23 mouse cellular contexts compared by ENCODE assay signal in genomic region chr15:82637130-82638075, GRCm38 (mm10). TPM values are rescaled to one million over a fixed set of nuclear protein-coding genes. Genes with fewer than 3 reads are reported as not detected.
DNase-seq lines count a peak whose midpoint lies in the region; ATAC-seq and TF ChIP-seq lines count a peak whose summit lies in the region.
"Had no signal": no experiment of that assay in that cellular context is flagged by ENCODE, and none has a peak within 500 bp of the region (broad histone marks: within the 10 kb centered on the region; RNA-seq: fewer than 3 reads in every experiment).

No protein-coding gene starts in this region.

- intact Hi-C loops in left cerebral cortex, postnatal 4 days (cut with DNase I): no loop called here
- intact Hi-C loops in left cerebral cortex, adult 2 months (cut with DNase I): no loop called here

- no peaks in the 10 kb centered on the region for H3K9me3 ChIP-seq in embryonic facial prominence, embryonic 10.5 days
- H3K9me3 ChIP-seq in liver, embryonic 14.5 days (ENCODE audit: control insufficient read depth, low read length): no peaks in the 10 kb centered on the region
- H3K9me3 ChIP-seq: forebrain, embryonic 10.5 days; hindbrain, embryonic 12.5 days; lung, embryonic 15.5 days; neural tube, embryonic 12.5 days had no signal

- no peaks in the 10 kb centered on the region for H3K27me3 ChIP-seq in embryonic facial prominence, embryonic 10.5 days (replicated peaks; ENCODE audit: low read depth, poor library complexity, severe bottlenecking)
- no peaks in the 10 kb centered on the region for H3K27me3 ChIP-seq in liver, embryonic 14.5 days (ENCODE audit: control insufficient read depth, insufficient read depth, low read length)
- H3K27me3 ChIP-seq: hindbrain, embryonic 12.5 days; lung, embryonic 15.5 days; neural tube, embryonic 12.5 days had no signal

- H3K9ac ChIP-seq in liver, embryonic 14.5 days (replicated peaks): no peak overlapping the region
- H3K9ac ChIP-seq: hindbrain, embryonic 12.5 days; lung, embryonic 15.5 days; neural tube, embryonic 12.5 days had no signal

- TF ChIP-seq CTCF in left cerebral cortex, adult 2 months (IDR thresholded peaks at IDR 0.05): no peak
- no peak for TF ChIP-seq CTCF in liver, embryonic 14.5 days (IDR thresholded peaks at IDR 0.05; ENCODE audit: low read depth)

- 87% methylated on average over 14 of the region's 14 CpGs for WGBS in embryonic facial prominence, embryonic 10.5 days
- 56% methylated on average over 14 of the region's 14 CpGs for WGBS in liver, embryonic 14.5 days (ENCODE audit: insufficient replicate concordance)

- H3K4me1 ChIP-seq in embryonic facial prominence, embryonic 10.5 days: no peaks in the 10 kb centered on the region
- peaks cover 3% of the 10 kb centered on the region in 2 experiments; a peak in 1 of 4 replicates for H3K4me1 ChIP-seq in liver, embryonic 14.5 days (replicated peaks; ENCODE audit: control insufficient read depth in 2 of 2, insufficient read depth in 2 of 2, low read length in 1 of 2)
- H3K4me1 ChIP-seq: lung, embryonic 15.5 days; neural tube, embryonic 12.5 days had no signal

- peak; percentile 25; the same call in 1 of the 2 replicates for TF ChIP-seq EP300 in liver, embryonic 14.5 days (IDR thresholded peaks at IDR 0.05; ENCODE audit: low read depth)

- H3K4me2 ChIP-seq in liver, embryonic 14.5 days (ENCODE audit: low read depth): no peak overlapping the region
- H3K4me2 ChIP-seq: hindbrain, embryonic 12.5 days; lung, embryonic 15.5 days; neural tube, embryonic 12.5 days had no signal

- peak; percentile 61; the same call in 1 of the 2 replicates for ATAC-seq in liver, embryonic 14.5 days (ENCODE audit: insufficient read depth)
- no peak for ATAC-seq in erythroid progenitor cell, adult 5-6 weeks (replicated peaks; ENCODE audit: low FRiP score, poor library complexity, severe bottlenecking)
- ATAC-seq: inflammation-experienced regulatory T-cells, adult 6 months had no signal

- no peak overlapping the region for H3K27ac ChIP-seq in left cerebral cortex, adult 2 months
- no peak overlapping the region for H3K27ac ChIP-seq in embryonic facial prominence, embryonic 10.5 days (replicated peaks)
- H3K27ac ChIP-seq in liver, embryonic 14.5 days: no peak overlapping the region
- H3K27ac ChIP-seq: forebrain, embryonic 10.5 days; gastrocnemius, adult 2 months; heart, adult 2 months; hindbrain, embryonic 12.5 days; lung, embryonic 15.5 days; neural tube, embryonic 12.5 days had no signal

- peak; percentile 23 for DNase-seq in left cerebral cortex, postnatal 4 days
- no peak for DNase-seq in left cerebral cortex, adult 2 months (ENCODE audit: extremely low spot score in 1 of 2, low spot score in 2 of 2)
- DNase-seq in MEL-GATA-1-ER (ENCODE audit: extremely low read depth, low read depth): peak; percentile 85
- DNase-seq in embryonic facial prominence, embryonic 10.5 days (ENCODE audit: low spot score): peak; percentile 6
- peak in 1 of 3 experiments; percentile 14 for DNase-seq in liver, embryonic 14.5 days (ENCODE audit: low read depth in 3 of 3, low spot score in 3 of 3)
- no peak for DNase-seq in layer of hippocampus, postnatal 14 days (ENCODE audit: low spot score in 2 of 2)
- DNase-seq: cerebellum, adult 11-12 months; gastrocnemius, adult 2 months; heart, adult 2 months; heart, postnatal 10 days; kidney, postnatal 14 days; right cerebral cortex, postnatal 25 days; thymus, postnatal 14 days had no signal

- H3K36me3 ChIP-seq in embryonic facial prominence, embryonic 10.5 days (replicated peaks): no peaks in the 10 kb centered on the region
- H3K36me3 ChIP-seq in liver, embryonic 14.5 days (replicated peaks; ENCODE audit: control insufficient read depth, insufficient read depth, low read depth): no peaks in the 10 kb centered on the region
- H3K36me3 ChIP-seq: forebrain, embryonic 10.5 days; hindbrain, embryonic 12.5 days; lung, embryonic 15.5 days; neural tube, embryonic 12.5 days had no signal

- no peak overlapping the region for H3K4me3 ChIP-seq in left cerebral cortex, adult 2 months
- H3K4me3 ChIP-seq in embryonic facial prominence, embryonic 10.5 days: no peak overlapping the region
- no peak overlapping the region for H3K4me3 ChIP-seq in liver, embryonic 14.5 days (ENCODE audit: insufficient read depth in 1 of 2, low read depth in 2 of 2, low read length in 2 of 2)
- H3K4me3 ChIP-seq: forebrain, embryonic 10.5 days; gastrocnemius, adult 2 months; heart, adult 2 months; hindbrain, embryonic 12.5 days; lung, embryonic 15.5 days; neural tube, embryonic 12.5 days had no signal

RNA-seq across cellular contexts. Expression of gene Cyp2d34, which starts 16.7 kb away (rescaled TPM):
- total RNA-seq in left cerebral cortex, postnatal 4 days (2021): not detected
- total RNA-seq in left cerebral cortex, adult 2 months (2021): not detected
- not detected in 2 replicates for polyA plus RNA-seq in embryonic facial prominence, embryonic 10.5 days (2016; fragmentation: Nextera tagmentation; extraction: Ambion mirVana)
- not detected in 2 replicates for polyA plus RNA-seq in liver, embryonic 14.5 days (2012; rRNA removed)
- polyA plus RNA-seq in liver, embryonic 14.5 days (2014; fragmentation: Nextera tagmentation; extraction: Ambion mirVana): not detected in 2 replicates
- not detected in 2 replicates for total RNA-seq in erythroid progenitor cell, adult 5-6 weeks (2015; ENCODE audit: low replicate concordance)
- total RNA-seq in erythroid progenitor cell, adult 5-6 weeks (2017; ENCODE audit: low replicate concordance): not detected in 2 replicates
- not detected for total RNA-seq in layer of hippocampus, postnatal 14 days (2021)
- total RNA-seq: gastrocnemius, adult 2 months; heart, adult 2 months; heart, postnatal 10 days; layer of hippocampus, postnatal 10 days; left cerebral cortex, postnatal 36 days; monocyte, adult 5-6 weeks had no signal
- polyA plus RNA-seq: embryonic facial prominence, embryonic 14.5 days; forebrain, embryonic 10.5 days; heart, adult 2 months; hindbrain, embryonic 12.5 days; inflammation-experienced regulatory T-cells, adult 6 months; lung, embryonic 15.5 days; neural tube, embryonic 12.5 days had no signal

Comparison
In these comparisons a context has a peak if more than half of its experiments do, and no peak if none do; other contexts are left out.
1. DNase-seq: peak in left cerebral cortex, postnatal 4 days (single experiment), MEL-GATA-1-ER (single experiment) and embryonic facial prominence, embryonic 10.5 days (single experiment); none in left cerebral cortex, adult 2 months (0 of 2) and layer of hippocampus, postnatal 14 days (0 of 2).